Mouse (Mus musculus) macrophage (primary cell): ENCODE measurements around the gene Pitpnc1. TPM values are rescaled to one million over a fixed set of nuclear protein-coding genes. Genes with fewer than 3 reads are reported as not detected.

Source experiments
- H3K27ac ChIP-seq: fragments of 350-480 bp; formaldehyde crosslinking; 2 replicates; pipeline ENCODE4 v1.9.0; 2021
- H3K36me3 ChIP-seq: fragments of 350-480 bp; formaldehyde crosslinking; 2 replicates; pipeline ENCODE4 v1.9.0; 2021; ENCODE audit errors: inconsistent target
- H3K4me3 ChIP-seq: fragments of 350-480 bp; formaldehyde crosslinking; 2 replicates; pipeline ENCODE4 v1.9.0; 2021; ENCODE audit errors: inconsistent target
- H3K79me2 ChIP-seq: fragments of 350-480 bp; formaldehyde crosslinking; 2 replicates; pipeline ENCODE4 v1.9.0; 2021; ENCODE audit errors: inconsistent target
- whole genome bisulfite sequencing: methylation state at CpG from one replicate; pipeline ENCODE4 v1.1.7; 2026; ENCODE audit warnings: inconsistent platforms; ENCODE audit not compliant: missing documents; 5-methylcytosine and 5-hydroxymethylcytosine counted together
- polyA plus RNA-seq: library from polyadenylated mRNA; stranded (reverse); fragments of 250-400 nt; gene quantifications from 3 replicates; pipeline ENCODE4 v1.2.4, GENCODE M21; 2018; ENCODE audit warnings: inconsistent platforms

Pitpnc1 gene
- polyA plus RNA-seq, 1 experiment from 2014 or later, result 50.1 TPM

DNA sequence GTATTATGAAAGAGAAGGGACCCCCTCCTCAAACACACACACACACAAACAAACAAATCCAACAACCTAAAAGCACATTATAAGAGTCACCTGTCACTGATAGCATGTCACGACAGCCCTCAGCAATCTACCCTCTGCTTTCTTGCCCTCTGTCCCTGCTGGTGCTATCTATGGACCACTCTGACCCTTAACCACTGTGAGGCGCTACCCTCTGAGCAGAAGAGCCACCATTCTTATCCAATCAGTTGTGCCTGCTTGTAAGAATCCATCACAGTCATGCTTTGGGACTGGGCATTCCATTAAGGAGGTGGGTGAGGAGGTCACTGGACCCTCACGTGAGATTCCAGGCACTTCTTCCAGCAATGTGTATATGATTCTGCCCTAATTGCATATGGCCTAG, 194.2 kb downstream of the Pitpnc1 start:
- no peak overlapping the region for H3K27ac ChIP-seq
- 88% methylated on average over 3 of the region's 3 CpGs for WGBS
- no peaks in the 10 kb centered on the region for H3K79me2 ChIP-seq
- H3K36me3 ChIP-seq, result no peaks in the 10 kb centered on the region
- no peak overlapping the region for H3K4me3 ChIP-seq

DNA sequence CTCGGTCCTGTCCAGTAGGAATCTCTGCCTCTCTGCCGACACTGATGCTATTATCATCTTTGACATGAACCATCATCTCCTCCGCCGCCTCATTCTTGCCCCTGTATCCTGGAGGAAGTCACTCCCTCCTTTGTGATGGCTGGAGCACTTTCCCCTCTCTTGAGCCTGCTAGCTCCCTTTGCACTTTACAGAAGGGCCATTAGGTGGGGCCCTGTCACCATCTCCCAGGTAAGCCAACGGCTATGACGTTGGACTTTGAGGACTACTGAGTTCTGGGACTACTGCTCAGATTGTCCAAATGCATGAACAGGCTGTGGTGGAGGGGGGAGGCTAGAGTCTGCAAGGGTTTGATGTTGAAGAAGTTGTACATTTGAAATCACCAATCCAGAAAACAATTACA, 194.6 kb downstream of the Pitpnc1 start:
- Histone ChIP-seq H3K36me3 (no peaks in the 10 kb centered on the region), H3K79me2 (no peaks in the 10 kb centered on the region)

DNA sequence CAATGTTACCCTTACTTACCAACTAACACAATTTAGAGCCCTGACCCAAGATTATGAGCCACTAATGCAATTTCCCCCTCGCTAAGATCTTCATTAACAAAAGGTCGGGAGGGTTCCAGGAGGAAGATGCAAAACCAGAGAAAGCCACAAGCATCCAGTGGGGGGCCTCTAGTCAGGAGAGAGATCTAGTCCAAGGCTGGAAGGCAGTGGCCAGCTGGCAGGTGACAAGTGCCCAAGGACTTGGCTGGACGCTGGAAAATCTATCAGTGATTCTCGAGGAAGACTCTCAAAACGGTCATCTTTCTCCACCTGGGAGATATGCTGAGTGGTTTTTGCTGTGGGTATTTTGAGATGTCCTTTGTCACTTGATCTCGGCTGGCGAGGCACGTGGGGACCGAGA, 196.3 kb downstream of the Pitpnc1 start:
- H3K36me3 ChIP-seq, result no peaks in the 10 kb centered on the region
- no peaks in the 10 kb centered on the region for H3K79me2 ChIP-seq
- 89% methylated on average over 9 of the region's 9 CpGs for WGBS
- no peak overlapping the region for H3K4me3 ChIP-seq
- no peak overlapping the region for H3K27ac ChIP-seq

More for the DNA sequence above, 194.6 kb downstream of the Pitpnc1 start:
- WGBS, result 73% methylated on average over 6 of the region's 6 CpGs
- Histone ChIP-seq H3K4me3 (no peak overlapping the region), H3K27ac (no peak overlapping the region)

DNA sequence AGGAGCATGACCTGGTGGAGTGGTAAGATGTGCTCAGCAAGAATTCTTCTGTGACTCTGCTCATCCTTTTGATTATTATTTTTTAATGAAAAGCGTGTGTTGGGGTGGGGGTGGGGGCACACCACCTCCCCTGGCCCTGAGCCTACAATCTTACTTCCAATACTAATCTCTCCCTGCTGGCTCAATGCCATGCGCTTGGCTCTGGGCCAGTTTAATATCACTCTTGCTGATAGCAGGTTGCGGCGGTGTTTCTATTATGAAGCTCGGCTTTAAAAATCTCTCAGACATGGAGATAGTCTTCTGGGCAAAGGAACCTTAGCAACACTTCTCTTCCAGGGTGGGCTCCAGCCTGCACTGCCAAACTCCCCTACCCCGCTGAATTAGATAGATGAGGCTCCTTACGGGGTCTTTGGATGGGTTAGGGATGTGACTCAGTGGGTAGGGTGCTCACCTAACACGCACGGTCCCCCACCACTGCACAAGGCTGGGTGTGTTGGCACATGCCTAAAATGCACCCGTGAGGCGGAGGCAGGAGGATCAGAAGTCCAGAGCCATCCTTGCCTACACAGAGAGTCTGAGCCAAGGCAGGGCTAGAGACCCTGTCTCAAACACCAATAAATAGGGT, 198.0 kb downstream of the Pitpnc1 start:
- 93% methylated on average over 11 of the region's 11 CpGs for WGBS
- Histone ChIP-seq H3K27ac (no peak overlapping the region), H3K36me3 (no peaks in the 10 kb centered on the region), H3K79me2 (no peaks in the 10 kb centered on the region), H3K4me3 (no peak overlapping the region)

DNA sequence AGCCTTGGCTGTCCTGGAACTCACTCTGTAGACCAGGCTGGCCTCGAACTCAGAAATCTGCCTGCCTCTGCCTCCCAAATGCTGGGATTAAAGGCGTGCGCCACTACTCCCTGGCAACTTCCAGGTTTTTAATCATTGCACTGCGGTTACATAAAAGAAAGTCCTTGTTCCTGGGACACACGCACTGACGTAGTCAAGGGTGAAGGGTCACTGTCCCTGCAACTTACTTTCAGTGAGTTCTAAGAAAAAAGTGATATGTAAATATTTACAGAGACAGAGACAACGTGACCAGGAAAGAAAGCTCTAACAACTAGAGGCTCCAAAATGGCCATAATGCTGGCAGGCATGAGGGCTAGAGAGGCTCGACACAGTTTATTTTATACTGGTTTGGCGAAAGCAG, 199.9 kb downstream of the Pitpnc1 start:
- Histone ChIP-seq H3K36me3 (no peaks in the 10 kb centered on the region), H3K27ac (no peak overlapping the region), H3K79me2 (no peaks in the 10 kb centered on the region), H3K4me3 (no peak overlapping the region)
- 95% methylated on average over 6 of the region's 9 CpGs for WGBS

DNA sequence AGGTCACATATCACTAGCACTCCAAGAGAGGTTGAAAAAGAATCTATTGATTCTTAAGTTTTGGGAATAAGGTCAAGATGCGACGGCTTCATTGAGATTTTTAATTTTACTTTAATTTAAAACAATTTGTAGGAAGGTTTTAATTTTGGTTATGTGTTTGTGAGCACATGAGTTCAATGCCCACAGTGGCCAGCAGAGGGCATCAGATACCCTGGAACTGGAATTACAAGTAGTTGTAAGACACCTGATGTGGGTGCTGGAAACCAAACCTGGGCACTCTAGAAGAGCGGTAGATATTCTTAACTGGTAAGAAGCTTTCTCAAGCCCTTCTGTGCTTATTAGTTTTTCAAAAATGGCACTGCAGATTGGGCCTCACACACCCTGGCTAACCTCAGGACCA, 203.0 kb downstream of the Pitpnc1 start:
- Histone ChIP-seq H3K79me2 (no peaks in the 10 kb centered on the region), H3K36me3 (no peaks in the 10 kb centered on the region), H3K27ac (no peak overlapping the region), H3K4me3 (no peak overlapping the region)
- WGBS, result 86% methylated on average over 3 of the region's 3 CpGs

DNA sequence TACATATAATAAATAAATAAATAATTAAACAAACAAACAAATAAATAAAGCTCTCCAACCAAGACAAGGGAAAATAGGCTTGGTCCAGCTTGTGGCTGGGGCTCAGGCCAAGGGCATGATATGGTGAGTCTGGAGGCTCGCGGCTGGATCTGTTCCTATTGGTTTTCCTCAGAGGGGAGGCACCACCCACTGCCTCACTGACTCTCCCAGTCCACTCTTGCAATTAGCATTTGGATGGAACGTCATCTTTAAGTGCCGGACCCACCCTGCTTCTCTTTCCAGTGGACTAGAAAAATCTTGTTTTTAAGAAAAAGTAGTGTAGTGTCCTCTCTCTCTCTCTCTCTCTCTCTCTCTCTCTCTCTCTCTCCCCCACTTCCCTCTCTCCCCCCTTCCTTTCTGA, 204.6 kb downstream of the Pitpnc1 start:
- WGBS, result 97% methylated on average over 4 of the region's 4 CpGs
- no peak overlapping the region for H3K27ac ChIP-seq
- H3K4me3 ChIP-seq, result no peak overlapping the region
- H3K79me2 ChIP-seq, result no peaks in the 10 kb centered on the region
- no peaks in the 10 kb centered on the region for H3K36me3 ChIP-seq

DNA sequence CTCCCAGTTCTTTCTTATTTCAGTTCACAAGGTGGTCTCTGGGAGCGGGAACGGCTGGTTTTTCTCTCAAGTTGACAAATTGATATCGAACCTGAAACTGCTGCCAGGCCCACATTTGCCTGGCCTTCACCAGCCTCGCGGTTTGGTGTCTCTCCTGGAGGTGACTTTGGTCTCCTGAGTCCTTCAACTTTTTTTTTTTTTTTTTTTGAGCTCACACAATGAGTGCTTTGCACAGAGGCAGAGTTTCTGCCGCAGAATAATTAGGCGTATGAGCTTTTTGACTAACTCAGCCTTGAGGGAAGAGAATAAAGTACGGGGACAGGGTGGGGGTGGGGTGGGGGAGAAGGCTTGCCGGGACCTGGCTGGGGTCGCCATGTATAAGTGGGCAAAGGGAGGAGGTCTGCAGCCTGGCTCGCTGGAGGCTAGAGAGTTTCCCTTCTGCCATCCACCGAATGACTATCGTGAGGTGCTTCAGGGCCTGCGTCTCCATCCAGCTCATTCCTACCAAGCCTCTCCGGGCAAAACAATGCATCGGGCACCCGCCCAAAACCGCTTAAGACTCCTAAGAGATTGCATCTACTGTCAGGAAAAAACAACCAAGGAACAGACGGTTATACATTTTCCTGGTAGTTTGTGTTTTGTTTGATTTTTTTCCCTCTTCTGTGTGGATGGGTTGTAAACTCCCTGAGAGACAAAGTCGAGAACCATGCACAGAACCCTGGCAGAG, 205.4 kb downstream of the Pitpnc1 start:
- H3K79me2 ChIP-seq, result no peaks in the 10 kb centered on the region

DNA sequence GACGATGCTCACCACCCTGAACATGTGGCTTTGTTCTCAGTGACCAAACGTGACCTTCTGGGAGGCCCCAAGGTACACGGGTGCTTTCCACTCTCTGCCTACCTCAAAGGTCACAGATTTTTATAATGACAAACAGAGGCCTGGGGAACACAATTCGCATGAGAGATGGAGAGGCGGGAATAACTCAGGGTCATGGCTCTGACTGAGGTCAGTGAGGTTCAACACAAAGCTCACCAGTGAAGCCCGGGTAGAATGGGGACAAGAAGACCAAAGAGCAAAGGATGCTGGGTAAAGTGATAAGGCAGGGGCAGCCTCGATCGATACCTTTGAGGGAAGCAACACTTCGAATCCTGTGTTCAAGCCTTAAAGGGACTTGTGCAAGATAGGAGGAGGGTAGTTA, 206.7 kb downstream of the Pitpnc1 start:
- Histone ChIP-seq H3K79me2 (no peaks in the 10 kb centered on the region), H3K4me3 (no peak overlapping the region), H3K27ac (no peak overlapping the region), H3K36me3 (no peaks in the 10 kb centered on the region)
- 91% methylated on average over 8 of the region's 9 CpGs for WGBS

More for the DNA sequence above, 205.4 kb downstream of the Pitpnc1 start:
- Histone ChIP-seq H3K27ac (no peak overlapping the region), H3K4me3 (no peak overlapping the region), H3K36me3 (no peaks in the 10 kb centered on the region)
- 97% methylated on average over 20 of the region's 20 CpGs for WGBS

DNA sequence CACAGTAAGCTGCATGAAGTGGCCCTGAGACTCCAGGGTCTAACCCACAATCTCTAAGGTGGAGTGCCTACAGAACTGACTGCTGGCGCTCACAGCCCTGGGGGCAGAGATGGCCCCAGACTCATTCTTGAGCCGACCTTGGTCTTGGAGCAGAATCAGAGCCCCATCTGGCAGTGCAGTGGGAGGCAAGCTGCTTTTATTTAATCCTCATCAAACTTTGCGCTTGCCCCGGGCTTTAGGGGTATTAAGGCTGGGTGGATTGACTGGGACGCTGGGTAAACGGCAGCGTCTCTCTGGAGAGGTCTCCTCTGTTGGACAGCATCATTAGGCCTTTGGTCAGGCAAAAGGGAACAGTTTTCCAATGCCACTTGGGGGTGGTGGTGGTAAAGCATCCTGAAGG, 211.1 kb downstream of the Pitpnc1 start:
- no peaks in the 10 kb centered on the region for H3K79me2 ChIP-seq
- no peak overlapping the region for H3K27ac ChIP-seq
- 96% methylated on average over 6 of the region's 7 CpGs for WGBS
- no peak overlapping the region for H3K4me3 ChIP-seq
- H3K36me3 ChIP-seq, result no peaks in the 10 kb centered on the region

DNA sequence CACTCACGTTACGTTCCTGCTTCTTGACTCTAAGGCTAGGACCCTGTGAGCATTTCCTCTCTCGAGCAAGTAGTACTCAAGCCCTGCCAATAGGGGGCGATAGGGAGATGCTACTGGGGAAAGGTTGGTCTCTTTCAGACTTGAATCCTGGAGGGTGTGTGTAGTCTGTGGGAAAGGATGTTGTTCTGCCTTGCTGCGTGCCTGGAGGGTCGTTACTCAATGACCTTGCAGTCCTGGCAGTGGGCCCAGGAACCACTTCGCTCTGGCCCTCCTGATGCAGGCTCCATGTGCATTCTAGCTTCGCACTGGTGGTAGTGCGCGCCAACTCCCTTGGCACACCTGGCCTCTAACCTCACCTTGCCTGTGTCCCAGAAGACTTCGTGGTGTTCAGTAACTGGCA, 215.3 kb downstream of the Pitpnc1 start:
- H3K4me3 ChIP-seq, result no peak overlapping the region
- no peak overlapping the region for H3K27ac ChIP-seq
- H3K36me3 ChIP-seq, result peaks cover 16% of the 10 kb centered on the region
- whole genome bisulfite sequencing, result 93% methylated on average over 11 of the region's 11 CpGs
- H3K79me2 ChIP-seq, result no peaks in the 10 kb centered on the region

DNA sequence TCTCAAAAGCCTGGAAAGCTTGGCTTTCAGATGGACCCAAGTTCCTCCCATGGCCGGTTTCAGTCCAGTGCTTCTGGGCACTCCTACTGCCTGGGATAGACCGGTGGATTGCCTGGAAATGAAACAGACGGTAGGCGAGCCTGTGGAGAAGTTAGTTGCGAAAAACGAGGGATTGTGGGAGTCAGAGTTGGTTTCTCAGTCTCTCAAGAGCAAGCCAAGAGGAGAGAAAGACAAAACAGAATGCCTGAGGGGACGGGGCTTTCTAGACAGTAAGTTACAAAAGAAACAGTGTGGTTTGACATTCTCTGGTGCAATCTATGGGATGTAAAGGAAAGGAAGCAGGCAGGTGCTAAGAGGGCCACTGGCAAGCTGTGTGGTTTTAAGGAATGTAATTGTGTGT, 216.3 kb downstream of the Pitpnc1 start:
- Histone ChIP-seq H3K27ac (no peak overlapping the region), H3K36me3 (peaks cover 16% of the 10 kb centered on the region), H3K79me2 (no peaks in the 10 kb centered on the region), H3K4me3 (no peak overlapping the region)
- WGBS, result 84% methylated on average over 7 of the region's 7 CpGs

DNA sequence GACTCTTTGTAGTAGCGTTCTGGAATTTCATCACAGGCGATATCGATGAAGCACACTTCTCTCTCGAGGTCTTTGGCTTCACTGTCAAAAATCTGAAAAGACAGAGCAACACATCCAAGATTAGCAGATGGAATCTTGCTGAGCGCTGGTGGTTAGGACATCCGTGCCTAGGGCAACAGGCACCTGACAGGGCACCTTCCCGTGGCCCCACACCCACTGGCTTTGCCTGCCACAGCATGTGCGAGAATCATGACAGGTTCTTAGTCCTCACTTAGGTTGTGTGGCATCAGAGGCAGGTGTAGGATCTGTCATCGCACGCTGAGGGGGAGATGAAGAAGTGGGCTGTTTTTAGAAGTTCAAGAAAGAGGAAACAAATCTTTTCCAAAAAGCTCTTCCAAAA, 218.5 kb downstream of the Pitpnc1 start:
- Histone ChIP-seq H3K27ac (no peak overlapping the region), H3K4me3 (no peak overlapping the region), H3K36me3 (peaks cover 16% of the 10 kb centered on the region), H3K79me2 (no peaks in the 10 kb centered on the region)
- 92% methylated on average over 10 of the region's 10 CpGs for WGBS

DNA sequence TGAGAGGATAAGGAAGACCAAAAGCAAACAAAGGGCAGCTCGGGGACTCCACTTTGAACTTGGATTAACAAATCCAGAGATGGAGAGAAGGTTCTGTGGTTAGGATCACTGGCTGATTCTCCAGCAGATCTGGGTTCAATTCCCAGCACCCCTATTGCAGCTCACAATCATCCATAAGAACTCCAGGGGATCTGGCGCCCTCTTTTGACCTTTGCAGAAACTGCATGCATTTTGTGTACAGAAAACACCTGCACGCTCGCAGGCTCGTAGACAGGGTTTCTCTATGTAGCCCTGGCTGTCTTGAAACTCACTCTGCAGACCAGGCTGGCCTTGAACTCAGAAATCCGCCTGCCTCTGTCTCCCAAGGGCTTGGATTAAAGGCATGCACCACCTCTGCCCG, 219.0 kb downstream of the Pitpnc1 start:
- H3K79me2 ChIP-seq, result no peaks in the 10 kb centered on the region
- 93% methylated on average over 7 of the region's 7 CpGs for WGBS

DNA sequence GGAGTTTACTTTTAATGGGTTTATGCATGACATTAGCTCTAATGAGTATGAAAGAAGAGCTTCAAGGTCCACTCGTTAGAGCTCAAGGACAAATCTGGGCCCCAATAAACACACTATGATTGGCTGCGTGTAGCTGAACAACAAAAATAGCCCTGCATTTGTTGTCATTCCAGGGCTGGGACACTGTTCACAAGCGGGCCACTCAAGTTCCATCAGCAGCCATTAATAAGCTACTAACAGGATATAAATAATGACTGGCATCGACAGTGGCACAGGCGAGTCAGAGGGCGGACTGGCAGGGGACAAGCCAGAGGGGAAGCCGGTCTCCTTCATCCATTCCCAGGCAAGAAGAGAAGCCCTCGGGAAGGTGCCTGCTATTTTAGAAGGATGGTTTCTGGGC, 219.6 kb downstream of the Pitpnc1 start:
- no peak overlapping the region for H3K4me3 ChIP-seq
- no peaks in the 10 kb centered on the region for H3K79me2 ChIP-seq
- 96% methylated on average over 8 of the region's 8 CpGs for WGBS
- H3K36me3 ChIP-seq, result peaks cover 16% of the 10 kb centered on the region
- no peak overlapping the region for H3K27ac ChIP-seq

More for the DNA sequence above, 219.0 kb downstream of the Pitpnc1 start:
- Histone ChIP-seq H3K27ac (no peak overlapping the region), H3K4me3 (no peak overlapping the region), H3K36me3 (peaks cover 16% of the 10 kb centered on the region)
